Mouse (Mus musculus) fibroblast of lung, adult 2 months (primary cell): ENCODE measurements around the gene Slc4a5.

Source experiments
- DNase-seq: peaks from one replicate; pipeline ENCODE4 v3.0.0-alpha.2; 2011; ENCODE audit warnings: low read depth

Slc4a5 gene

GRCm38 (mm10) chr6:83219814-83220213 lies at the start of gene Slc4a5:
Gene Slc4a5, plus strand, starts transcription at chr6:83219828.
- DNase-seq = no peak

- peak; percentile 22 for DNase-seq
Measured at GRCm38 (mm10) chr6:83169872-83170271, 49.8 kb upstream of the Slc4a5 start.

DNA sequence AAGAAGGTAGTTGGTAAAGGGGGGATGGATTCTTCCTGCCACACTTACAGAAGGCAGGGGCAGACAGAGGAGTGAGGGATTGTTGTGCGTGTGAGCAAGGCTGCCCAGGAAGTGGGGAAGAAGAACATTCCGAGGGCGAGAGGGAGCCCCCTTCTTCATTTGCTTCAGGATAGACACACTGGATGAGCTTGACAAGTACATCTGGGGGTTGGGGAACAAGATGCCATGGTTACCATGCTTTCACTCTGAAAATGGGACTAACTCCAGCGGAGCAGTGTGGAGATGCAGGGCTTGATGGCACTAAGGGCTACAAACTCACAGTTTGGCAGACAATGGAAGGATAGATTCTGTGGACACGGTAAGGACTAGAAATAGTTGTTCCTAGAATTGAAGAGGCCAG lies 48.6 kb upstream of the Slc4a5 start:
- DNase-seq = no peak

GRCm38 (mm10) chr6:83172240-83172920 lies 47.2 kb upstream of the Slc4a5 start:
- no peak for DNase-seq

- DNase-seq = no peak
Measured at GRCm38 (mm10) chr6:83175996-83176395, 43.6 kb upstream of the Slc4a5 start.

DNA sequence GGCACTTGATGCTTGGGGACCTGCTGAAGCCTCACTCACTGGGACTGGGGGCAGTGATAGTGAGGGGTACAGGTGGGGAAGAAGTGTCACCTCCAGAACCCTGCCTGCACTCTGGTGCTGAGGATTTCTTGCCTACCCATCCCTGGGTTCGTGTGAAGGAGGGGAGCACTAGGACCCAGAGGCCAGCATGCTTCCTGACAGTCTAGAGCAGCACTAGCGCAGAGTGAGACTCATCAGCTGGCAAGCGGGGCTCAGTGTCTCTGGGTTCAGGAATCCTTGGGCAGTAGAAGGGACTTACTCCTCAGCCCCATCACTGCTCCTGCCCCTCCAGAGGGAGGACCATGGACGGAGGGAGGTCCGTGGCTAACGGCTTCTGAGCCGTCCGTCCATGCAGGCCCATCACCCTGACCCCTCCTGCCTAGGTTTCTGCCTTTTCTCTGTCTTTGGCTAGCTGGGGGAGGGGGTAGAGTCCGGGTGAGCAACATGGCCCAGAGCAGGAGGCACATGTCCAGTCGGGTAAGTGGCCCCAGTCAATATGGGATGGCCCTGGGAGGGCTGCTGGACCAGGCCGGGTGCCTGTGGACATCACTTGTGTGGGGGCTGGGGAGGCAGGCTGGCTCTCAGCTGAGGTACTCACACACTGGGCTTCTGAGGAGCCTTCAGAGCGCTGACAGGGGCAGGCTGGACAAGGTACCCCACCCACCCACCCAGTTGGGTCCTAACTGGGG lies 40.1 kb upstream of the Slc4a5 start:
- no peak for DNase-seq

GRCm38 (mm10) chr6:83180605-83181004 lies 39.0 kb upstream of the Slc4a5 start:
- DNase-seq = no peak

GRCm38 (mm10) chr6:83184858-83185435 lies 34.7 kb upstream of the Slc4a5 start:
- no peak for DNase-seq

- no peak for DNase-seq
Measured at GRCm38 (mm10) chr6:83185895-83186861, 33.5 kb upstream of the Slc4a5 start.

DNA sequence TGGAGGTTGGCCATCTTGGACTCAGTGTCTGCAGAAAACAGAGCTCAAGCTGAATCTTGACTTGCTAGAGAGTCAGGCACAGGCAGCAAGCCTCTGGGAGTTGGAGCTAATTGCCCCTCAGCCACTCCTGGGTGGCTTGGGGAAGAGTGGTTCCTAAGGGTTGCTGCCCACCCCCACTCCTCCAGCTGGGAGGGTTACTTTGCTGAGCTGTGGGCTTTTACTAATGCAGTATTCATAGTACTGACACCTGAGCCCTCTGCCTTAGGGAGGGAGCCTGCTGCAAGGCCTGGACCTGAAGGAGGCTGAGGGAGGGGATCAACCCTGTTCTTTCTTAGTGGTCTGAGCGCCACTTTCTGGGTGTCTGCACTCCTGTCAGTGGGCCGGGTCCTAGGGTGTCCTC lies 32.7 kb upstream of the Slc4a5 start:
- no peak for DNase-seq

- no peak for DNase-seq
Measured at GRCm38 (mm10) chr6:83193571-83193970, 26.1 kb upstream of the Slc4a5 start.

DNA sequence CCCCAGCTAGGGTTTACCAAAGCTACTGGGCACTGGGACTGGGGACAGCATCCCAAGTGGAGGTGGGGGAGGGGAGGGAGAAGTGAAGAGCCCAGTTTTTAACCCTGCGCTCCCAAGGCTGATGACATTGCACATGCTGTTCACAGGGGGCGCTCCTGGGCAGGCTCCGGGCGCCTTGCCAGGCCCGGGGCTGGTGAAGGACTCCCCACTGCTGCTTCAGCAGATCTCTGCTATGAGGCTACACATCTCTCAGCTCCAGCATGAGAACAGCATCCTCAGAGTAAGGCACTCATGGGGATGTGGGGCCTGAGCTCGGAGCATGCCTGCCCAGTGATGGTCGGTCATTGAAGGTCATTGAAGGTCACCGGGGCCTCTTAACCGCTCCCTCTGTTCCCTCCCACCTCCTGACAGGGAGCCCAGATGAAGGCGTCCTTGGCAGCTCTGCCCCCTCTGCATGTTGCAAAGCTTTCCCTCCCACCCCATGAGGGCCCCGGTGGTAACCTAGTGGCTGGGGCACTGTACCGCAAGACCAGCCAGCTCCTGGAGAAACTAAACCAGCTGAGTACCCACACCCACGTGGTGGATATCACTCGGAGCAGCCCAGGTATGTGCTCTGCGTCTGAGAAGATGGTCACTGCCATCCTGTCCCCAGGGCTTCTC lies 22.2 kb upstream of the Slc4a5 start:
- no peak for DNase-seq

DNA sequence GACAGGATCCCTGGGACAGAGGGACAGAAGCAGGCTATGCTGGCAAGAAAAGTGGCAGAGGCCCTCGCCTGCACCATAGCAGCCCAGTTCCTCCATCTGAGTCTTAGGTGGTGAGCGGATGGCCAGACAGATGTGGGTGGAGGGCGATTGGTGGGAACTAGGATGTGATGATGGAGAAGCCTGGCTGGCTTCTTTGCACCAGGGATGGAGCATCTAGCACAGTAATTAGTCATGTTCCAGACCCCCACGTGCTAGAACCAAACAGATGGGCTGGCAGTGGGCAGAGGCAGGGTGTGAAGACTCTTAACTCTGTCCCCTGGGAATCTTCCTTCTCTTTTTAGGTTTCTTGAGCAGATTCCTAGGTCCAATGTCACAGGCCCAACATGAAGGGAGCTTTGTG lies 16.3 kb upstream of the Slc4a5 start:
- DNase-seq = no peak

DNA sequence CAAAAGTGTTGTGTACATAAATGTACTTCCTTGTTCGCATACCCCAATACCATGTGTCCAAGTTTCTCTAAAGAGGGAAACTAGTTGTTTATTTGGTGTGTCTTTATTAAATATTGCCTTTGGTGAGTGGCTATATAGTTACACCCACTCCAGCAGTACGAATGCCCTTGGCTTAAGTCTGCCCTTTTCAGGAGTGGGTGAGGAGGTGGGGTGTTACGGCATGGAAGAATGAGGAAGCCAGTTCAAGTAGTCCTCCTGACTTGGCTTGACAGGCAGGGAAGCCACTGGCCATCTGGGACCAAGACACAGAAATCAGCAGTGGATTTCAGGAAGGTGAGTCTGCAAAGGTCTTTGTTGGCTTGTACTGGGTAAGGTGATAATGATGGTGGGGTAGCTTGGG lies 13.8 kb upstream of the Slc4a5 start:
- no peak for DNase-seq

DNA sequence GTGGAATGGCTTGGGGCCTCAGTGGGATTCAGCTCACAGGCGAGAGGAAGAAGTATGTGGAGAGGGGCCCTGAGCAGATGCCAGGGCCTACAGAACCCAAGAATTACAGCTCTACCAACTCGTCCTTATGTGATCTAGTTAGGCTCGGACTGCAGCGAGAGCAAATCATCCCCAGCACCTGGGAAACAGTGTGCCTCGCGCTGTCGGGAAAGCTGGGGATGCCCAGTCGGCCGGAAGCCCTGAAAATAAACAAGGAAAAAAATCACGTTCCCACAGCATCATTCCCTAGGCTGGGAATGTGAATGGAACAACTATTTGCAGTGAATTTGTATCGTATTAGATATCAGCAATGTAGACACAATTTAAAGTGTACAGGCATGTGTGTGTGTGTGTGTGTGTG lies 13.3 kb upstream of the Slc4a5 start:
- DNase-seq = no peak

DNA sequence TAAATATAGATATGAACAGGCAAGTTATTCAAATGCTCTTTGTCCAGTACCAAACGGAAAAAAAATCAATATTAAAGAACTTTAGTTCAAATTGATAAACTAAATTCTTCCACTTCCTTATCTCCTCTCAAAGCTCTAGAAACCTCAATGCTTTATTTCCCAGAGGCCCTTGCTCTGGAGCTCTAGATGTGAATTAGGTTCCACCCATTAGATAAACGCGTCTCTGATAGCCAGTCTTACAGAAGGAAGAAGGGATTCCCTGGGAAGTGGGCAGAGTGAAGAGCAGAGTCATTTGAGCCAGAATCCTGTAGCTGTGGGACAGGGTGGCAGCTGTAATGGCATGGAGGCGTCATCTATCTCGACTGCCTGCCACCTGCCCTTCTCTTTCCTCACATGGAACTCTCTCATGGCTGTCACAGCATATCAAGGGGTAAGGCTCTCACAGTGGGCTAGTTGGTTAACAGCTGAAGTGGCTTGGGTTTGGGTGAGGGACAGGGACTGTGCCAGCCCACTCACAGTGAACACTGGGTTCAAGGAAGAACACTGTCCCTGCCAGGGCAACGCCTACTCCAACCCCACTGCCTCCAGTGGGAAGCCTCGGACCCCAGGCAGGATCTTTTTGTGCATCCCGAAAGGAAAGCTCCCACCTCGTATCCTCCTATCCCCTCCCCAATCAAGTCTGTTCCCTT lies 12.1 kb upstream of the Slc4a5 start:
- no peak for DNase-seq

- no peak for DNase-seq
Measured at GRCm38 (mm10) chr6:83208050-83208400, 11.6 kb upstream of the Slc4a5 start.

- DNase-seq = no peak
Measured at GRCm38 (mm10) chr6:83210495-83210894, 9.1 kb upstream of the Slc4a5 start.

GRCm38 (mm10) chr6:83211526-83211925 lies 8.1 kb upstream of the Slc4a5 start:
- no peak for DNase-seq

DNA sequence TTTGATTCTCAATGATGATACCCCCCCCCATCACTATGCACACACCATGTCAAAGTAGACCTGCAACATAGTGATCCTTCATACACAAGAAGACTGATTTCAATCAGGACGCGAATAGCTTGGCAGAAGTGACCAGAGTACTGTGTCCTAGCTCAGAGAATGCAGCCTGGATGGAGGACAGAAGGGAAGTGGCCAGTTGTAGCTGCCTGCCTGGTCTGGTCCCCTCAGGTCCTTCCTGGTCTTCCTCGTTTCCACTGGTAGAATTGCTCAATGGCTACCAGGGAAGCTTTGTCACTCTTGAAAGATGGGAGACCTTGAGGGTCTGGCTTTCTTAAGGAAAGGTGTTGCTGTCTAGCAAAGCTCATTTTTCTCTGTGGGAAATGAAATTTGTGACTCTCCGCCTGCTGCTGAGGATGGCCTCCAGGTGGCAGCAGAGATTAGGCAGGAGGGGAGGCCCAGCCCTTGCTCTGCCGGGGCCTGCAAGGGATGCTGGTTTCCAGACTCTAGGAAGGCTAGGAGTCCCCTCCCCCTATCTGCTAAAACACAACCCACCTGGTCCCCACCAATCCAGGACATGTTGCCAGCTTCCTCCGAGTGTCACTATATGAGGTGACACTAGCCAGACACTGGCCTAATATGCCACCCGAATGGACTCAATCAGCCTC lies 4.5 kb upstream of the Slc4a5 start:
- DNase-seq = peak; percentile 16

GRCm38 (mm10) chr6:83231486-83231885 lies 11.9 kb downstream of the Slc4a5 start:
- DNase-seq = no peak
